Mouse (Mus musculus): ENCODE data around the gene Abcc12.

DNA sequence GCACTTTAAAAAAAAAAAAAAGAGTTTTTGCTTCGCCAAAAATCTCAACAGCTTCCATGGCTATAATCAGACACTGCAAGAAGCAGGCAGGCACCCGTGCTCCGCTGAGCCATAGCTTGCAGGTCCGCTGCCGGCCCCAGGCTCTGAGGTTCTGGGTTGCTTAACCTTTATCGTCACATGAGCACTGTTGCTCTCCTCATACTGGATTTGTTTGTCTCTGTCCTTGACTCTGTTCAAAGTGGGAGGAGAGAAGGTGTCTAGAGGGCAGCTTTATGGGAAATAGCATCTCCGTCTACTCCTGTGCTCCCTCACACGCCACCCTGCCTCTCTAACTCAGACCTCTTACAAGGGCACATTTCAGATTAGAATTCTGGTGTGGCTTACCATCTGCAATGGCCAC lies 1.8 kb downstream of the Abcc12 start:
- TF ChIP-seq GATA1 (IDR thresholded peaks at IDR 0.05; ENCODE audit: borderline replicate concordance, low read length) (no peak), CTCF (IDR thresholded peaks at IDR 0.05; ENCODE audit: low read depth, low read length) (no peak), TAL1 (conservative IDR thresholded peaks at IDR 0.05; ENCODE audit: low read depth, low read length) (no peak)
